Mouse (Mus musculus) stomach, postnatal 0 days (tissue): ENCODE measurements at regions not wholly inside any gene's neighbourhood (a gene's known extent, or its start where the extent isn't known, plus 50 kb on each side); places are given as distances from the start of the nearest gene placed in this dataset.
"Not testable (repeated sequence)": the region's sequence is repeated elsewhere in the genome, so short reads cannot be mapped to it uniquely, and the experiment has no call there.

ENCODE experiments used
- ATAC-seq: fragments of 200-750 bp; cut with Nextera tagmentation; 2 replicates; pipeline ENCODE4 v1.8.0; 2017; ENCODE audit not compliant: low FRiP score, low TSS enrichment
- DNase-seq: peaks from one replicate; pipeline ENCODE4 v3.0.0-alpha.2; 2016; ENCODE audit warnings: low spot score
- H3K27ac ChIP-seq: fragments of 300-500 bp; sonication (generic); replicated peaks from 2 replicates; pipeline ENCODE4 v1.5.1; 2014; ENCODE audit warnings: mild to moderate bottlenecking, control low read depth
- H3K27me3 ChIP-seq: fragments of 300-500 bp; sonication (generic); 2 replicates; pipeline ENCODE4 v1.6.1; 2014; ENCODE audit warnings: low read length; ENCODE audit not compliant: control insufficient read depth, insufficient read depth
- H3K36me3 ChIP-seq: fragments of 300-500 bp; sonication (generic); 2 replicates; pipeline ENCODE4 v1.6.1; 2014; ENCODE audit warnings: low read length, mixed read lengths; ENCODE audit not compliant: control insufficient read depth, insufficient read depth
- H3K4me1 ChIP-seq: fragments of 300-500 bp; sonication (generic); replicated peaks from 2 replicates; pipeline ENCODE4 v1.6.1; 2014; ENCODE audit warnings: antibody characterized with exemption; ENCODE audit not compliant: control insufficient read depth, insufficient read depth
- H3K4me2 ChIP-seq: fragments of 300-500 bp; sonication (generic); replicated peaks from 2 replicates; pipeline ENCODE4 v1.6.1; 2014; ENCODE audit warnings: low read depth, mild to moderate bottlenecking, control low read depth, moderate library complexity
- H3K4me3 ChIP-seq: fragments of 300-500 bp; sonication (generic); 2 replicates; pipeline ENCODE4 v1.5.1; 2014; ENCODE audit warnings: low read depth, low read length, control low read depth
- H3K9ac ChIP-seq: fragments of 300-500 bp; sonication (generic); 2 replicates; pipeline ENCODE4 v1.6.1; 2014; ENCODE audit warnings: mild to moderate bottlenecking, low read length, control low read depth, mixed read lengths
- H3K9me3 ChIP-seq: fragments of 300-500 bp; sonication (generic); 2 replicates; pipeline ENCODE4 v1.6.1; 2016; ENCODE audit warnings: low read length; ENCODE audit not compliant: control insufficient read depth
- CTCF ChIP-seq: IDR thresholded peaks from 2 replicates; pipeline ENCODE4 v1.5.1; 2016; ENCODE audit warnings: antibody characterized with exemption, low read depth, mild to moderate bottlenecking, moderate library complexity
- EP300 ChIP-seq: optimal IDR thresholded peaks from 2 replicates; pipeline ENCODE3; 2016; ENCODE audit warnings: antibody characterized with exemption
- WGBS: fragments of 180-500 bp; shearing (Covaris S2); extraction: QIAGEN DNeasy Blood & Tissue Kit; methylation state at CpG from one replicate; pipeline ENCODE4 v1.1.7; 2014; 5-methylcytosine and 5-hydroxymethylcytosine counted together

DNA sequence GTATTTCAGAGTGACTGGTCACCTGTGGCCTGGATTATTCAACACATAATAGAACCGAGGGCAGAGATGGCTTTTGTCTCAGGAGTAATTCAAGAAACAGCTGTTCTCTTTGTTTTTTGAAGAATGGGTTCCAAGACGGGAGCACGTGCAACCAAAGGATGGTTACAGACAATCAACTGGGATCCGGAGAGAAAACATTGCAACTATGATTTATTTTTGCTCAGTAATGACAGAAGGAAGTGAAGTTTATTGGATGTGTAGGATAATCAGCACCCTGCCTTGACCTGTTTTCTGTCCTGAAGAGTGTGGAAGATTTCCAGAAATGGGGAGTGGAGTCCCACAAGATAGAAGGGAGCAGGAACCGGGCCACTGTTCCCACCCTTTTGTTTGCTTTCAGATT, 70.8 kb downstream of the Dusp6 start:
- no peak overlapping the region for H3K9ac ChIP-seq
- H3K4me1 ChIP-seq = no peaks in the 10 kb centered on the region
- H3K36me3 ChIP-seq = no peaks in the 10 kb centered on the region
- WGBS = 55% methylated on average over 5 of the region's 5 CpGs
- no peaks in the 10 kb centered on the region for H3K27me3 ChIP-seq
- H3K9me3 ChIP-seq = no peaks in the 10 kb centered on the region
- no peak for DNase-seq
- no peak overlapping the region for H3K27ac ChIP-seq
- no peak overlapping the region for H3K4me2 ChIP-seq
- ATAC-seq = no peak
- no peak overlapping the region for H3K4me3 ChIP-seq
- TF ChIP-seq CTCF (no peak), EP300 (no peak)

DNA sequence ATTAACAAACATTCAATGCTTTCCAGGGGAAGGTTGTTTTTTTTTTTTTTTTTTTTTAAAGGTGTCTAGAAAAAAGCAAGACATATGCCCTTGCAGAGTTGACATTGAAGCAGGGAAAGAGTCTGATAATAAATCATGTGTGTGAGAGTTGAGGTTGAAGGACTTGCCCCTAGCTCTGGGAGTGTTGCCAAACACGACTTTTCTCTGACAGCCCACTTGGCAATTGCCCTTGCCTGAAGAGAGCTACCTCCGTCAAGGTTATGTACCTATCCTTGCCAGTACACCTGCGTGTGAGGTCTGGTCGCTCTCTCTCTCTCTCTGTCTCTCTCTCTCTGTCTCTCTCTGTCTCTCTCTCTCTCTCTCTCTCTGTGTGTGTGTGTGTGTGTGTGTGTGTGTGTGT, 73.1 kb downstream of the Dusp6 start:
- Histone ChIP-seq H3K4me1 (no peaks in the 10 kb centered on the region), H3K9ac (no peak overlapping the region), H3K36me3 (no peaks in the 10 kb centered on the region), H3K27ac (no peak overlapping the region), H3K27me3 (no peaks in the 10 kb centered on the region), H3K4me2 (no peak overlapping the region), H3K9me3 (no peaks in the 10 kb centered on the region), H3K4me3 (no peak overlapping the region)
- TF ChIP-seq CTCF = no peak
- TF ChIP-seq EP300 = no peak
- ATAC-seq = no peak
- no peak for DNase-seq
- WGBS = 63% methylated on average over 4 of the region's 4 CpGs

DNA sequence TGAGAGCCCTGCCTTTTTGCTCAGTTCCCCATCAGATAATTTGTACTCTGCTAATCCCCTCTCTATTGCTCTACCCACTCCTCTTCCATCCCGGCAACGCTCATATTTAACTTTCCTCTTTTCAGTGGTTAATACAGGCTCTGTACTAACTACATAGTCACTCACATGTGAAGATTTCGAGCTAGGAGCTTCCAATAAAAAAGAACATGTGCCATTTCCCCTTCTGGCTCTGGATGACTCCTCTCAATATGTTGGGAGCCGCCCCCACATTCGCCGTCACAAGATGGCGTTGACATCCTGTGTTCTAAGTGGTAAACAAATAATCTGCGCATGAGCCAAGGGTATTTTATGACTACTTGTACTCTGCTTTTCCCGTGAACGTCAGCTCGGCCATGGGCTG, 75.8 kb downstream of the Dusp6 start:
- WGBS = 94% methylated on average over 7 of the region's 11 CpGs
- not testable (repeated sequence) for ATAC-seq, H3K27ac ChIP-seq, H3K4me2 ChIP-seq, H3K27me3 ChIP-seq, H3K9ac ChIP-seq, H3K4me3 ChIP-seq, H3K4me1 ChIP-seq, H3K9me3 ChIP-seq, DNase-seq, H3K36me3 ChIP-seq

DNA sequence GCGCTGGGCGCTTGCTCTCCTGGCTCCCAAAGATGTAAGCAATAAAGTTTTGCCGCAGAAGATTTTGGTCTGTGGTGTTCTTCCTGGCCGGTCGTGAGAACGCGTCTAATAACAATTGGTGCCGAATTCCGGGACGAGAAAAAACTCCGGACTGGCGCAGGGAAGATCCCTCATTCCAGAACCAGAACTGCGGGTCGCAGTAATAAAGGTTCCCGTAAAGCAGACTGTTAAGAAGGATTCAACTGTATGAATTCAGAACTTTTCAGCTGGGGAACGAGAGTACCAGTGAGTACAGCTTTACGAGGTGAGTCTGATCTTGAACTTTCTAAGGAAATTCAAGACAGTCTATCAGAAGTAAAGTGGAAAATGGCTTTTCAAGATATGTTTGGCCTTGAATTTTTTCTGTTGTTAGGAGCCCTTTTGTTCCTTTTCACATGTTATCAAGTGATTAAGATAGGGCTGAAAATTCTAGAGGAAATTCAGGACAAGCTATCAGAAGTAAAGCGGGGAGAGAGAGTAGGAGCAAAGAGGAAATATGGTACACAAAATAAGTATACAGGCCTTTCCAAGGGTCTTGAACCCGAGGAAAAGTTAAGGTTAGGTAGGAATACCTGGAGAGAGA, 76.4 kb downstream of the Dusp6 start:
- not testable (repeated sequence) for H3K36me3 ChIP-seq

DNA sequence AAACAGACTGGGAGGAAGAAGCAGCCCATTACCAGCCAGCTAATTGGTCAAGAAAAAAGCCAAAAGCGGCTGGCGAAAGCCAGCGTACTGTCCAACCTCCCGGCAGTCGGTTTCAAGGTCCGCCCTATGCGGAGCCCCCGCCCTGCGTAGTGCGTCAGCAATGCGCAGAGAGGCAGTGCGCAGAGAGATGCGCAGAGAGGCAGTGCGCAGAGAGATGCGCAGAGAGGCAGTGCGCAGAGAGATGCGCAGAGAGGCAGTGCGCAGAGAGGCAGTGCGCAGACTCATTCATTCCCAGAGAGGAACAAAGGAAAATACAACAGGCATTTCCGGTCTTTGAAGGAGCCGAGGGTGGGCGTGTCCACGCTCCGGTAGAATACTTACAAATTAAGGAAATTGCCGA, 77.0 kb downstream of the Dusp6 start:
- not testable (repeated sequence) for H3K9me3 ChIP-seq, H3K36me3 ChIP-seq, ATAC-seq, H3K4me3 ChIP-seq, H3K9ac ChIP-seq, H3K4me1 ChIP-seq, DNase-seq, H3K4me2 ChIP-seq, H3K27ac ChIP-seq, H3K27me3 ChIP-seq
- WGBS = no CpG with 5 or more reads among the region's 25 CpGs

More for the DNA sequence above, 76.4 kb downstream of the Dusp6 start:
- DNase-seq, H3K9me3 ChIP-seq, H3K4me1 ChIP-seq, H3K4me2 ChIP-seq, H3K27me3 ChIP-seq, H3K9ac ChIP-seq, ATAC-seq, H3K4me3 ChIP-seq, H3K27ac ChIP-seq: not testable (repeated sequence)
- WGBS = 98% methylated on average over 8 of the region's 19 CpGs

DNA sequence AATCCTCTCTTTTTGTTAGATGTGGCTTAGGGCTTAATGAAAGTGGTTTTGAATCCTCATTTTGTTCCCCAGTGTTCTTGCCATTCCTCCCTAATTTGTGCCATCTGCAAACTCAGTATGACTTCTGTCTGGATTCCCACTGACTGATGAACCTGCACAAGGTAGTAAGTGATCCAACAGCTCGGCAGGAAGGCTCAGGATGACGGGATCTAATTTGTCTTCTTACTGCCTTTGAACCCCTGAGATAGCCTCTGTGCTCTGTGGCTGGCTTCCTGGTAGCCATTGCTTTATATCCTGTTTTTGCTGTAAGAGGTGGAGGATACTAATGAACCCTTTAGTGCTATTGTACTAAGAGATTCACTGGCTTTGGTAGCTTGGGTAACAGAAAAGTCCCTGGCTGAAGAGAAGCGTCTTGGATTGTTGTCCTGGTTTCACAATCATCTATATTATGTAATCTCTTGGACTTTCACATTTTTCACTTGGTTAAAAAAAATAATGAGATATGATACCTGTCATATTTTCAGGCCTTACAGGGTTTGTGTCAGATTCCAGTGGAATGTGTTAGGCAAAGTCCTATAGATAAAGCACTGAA, 86.2 kb downstream of the Dusp6 start:
- Histone ChIP-seq H3K27me3 (no peaks in the 10 kb centered on the region), H3K4me1 (no peaks in the 10 kb centered on the region), H3K9me3 (no peaks in the 10 kb centered on the region), H3K4me2 (no peak overlapping the region), H3K36me3 (no peaks in the 10 kb centered on the region), H3K4me3 (no peak overlapping the region), H3K9ac (no peak overlapping the region), H3K27ac (no peak overlapping the region)
- TF ChIP-seq CTCF = no peak
- no peak for TF ChIP-seq EP300
- ATAC-seq (no peak), DNase-seq (no peak)
- WGBS = 74% methylated on average over 3 of the region's 3 CpGs
